Mouse (Mus musculus) midbrain, postnatal 0 days (tissue): Measurements from ENCODE around the gene Dcaf17. TPM values are rescaled to one million over a fixed set of nuclear protein-coding genes. Genes with fewer than 3 reads are reported as not detected.

Source experiments
- ATAC-seq: fragments of 200-750 bp; cut with Nextera tagmentation; 2 replicates; pipeline ENCODE4 v1.8.0; 2017; ENCODE audit warnings: moderate number of reproducible peaks, mild to moderate bottlenecking, moderate TSS enrichment, moderate library complexity; ENCODE audit not compliant: low FRiP score
- DNase-seq: peaks from one replicate; pipeline ENCODE4 v3.0.0-alpha.2; 2015; ENCODE audit warnings: low spot score
- H3K27ac ChIP-seq: fragments of 300-500 bp; sonication (generic); 2 replicates; pipeline ENCODE4 v1.5.1; 2014; ENCODE audit warnings: low read depth, mild to moderate bottlenecking, low read length, mixed read lengths
- H3K27me3 ChIP-seq: fragments of 300-500 bp; sonication (generic); 2 replicates; pipeline ENCODE4 v1.6.1; 2014; ENCODE audit warnings: low read length, control low read depth, mixed read lengths; ENCODE audit not compliant: insufficient read depth
- H3K36me3 ChIP-seq: fragments of 300-500 bp; sonication (generic); 2 replicates; pipeline ENCODE4 v1.6.1; 2014; ENCODE audit warnings: low read length, control low read depth, mixed read lengths; ENCODE audit not compliant: insufficient read depth
- H3K4me1 ChIP-seq: fragments of 300-500 bp; sonication (generic); 2 replicates; pipeline ENCODE4 v1.6.1; 2014; ENCODE audit warnings: mild to moderate bottlenecking, control low read depth, antibody characterized with exemption, low read length, mixed read lengths; ENCODE audit not compliant: insufficient read depth
- H3K4me2 ChIP-seq: fragments of 300-500 bp; sonication (generic); 2 replicates; pipeline ENCODE4 v1.6.1; 2014; ENCODE audit warnings: low read depth, mild to moderate bottlenecking, low read length, mixed read lengths; ENCODE audit not compliant: poor library complexity, severe bottlenecking
- H3K4me3 ChIP-seq: fragments of 300-500 bp; sonication (generic); 2 replicates; pipeline ENCODE4 v1.5.1; 2014; ENCODE audit warnings: low read depth, mild to moderate bottlenecking, low read length, moderate library complexity
- H3K9ac ChIP-seq: fragments of 300-500 bp; sonication (generic); replicated peaks from 2 replicates; pipeline ENCODE4 v1.6.1; 2014; ENCODE audit warnings: mild to moderate bottlenecking, low read length, moderate library complexity, mixed read lengths; ENCODE audit not compliant: poor library complexity, severe bottlenecking
- H3K9me3 ChIP-seq: fragments of 300-500 bp; sonication (generic); 2 replicates; pipeline ENCODE4 v1.6.1; 2016; ENCODE audit warnings: low read length, control low read depth
- CTCF ChIP-seq: IDR thresholded peaks from 2 replicates; pipeline ENCODE4 v1.5.1; 2016; ENCODE audit warnings: antibody characterized with exemption, mild to moderate bottlenecking
- WGBS: fragments of 180-500 bp; shearing (Covaris S2); extraction: QIAGEN DNeasy Blood & Tissue Kit; methylation state at CpG from one replicate; pipeline ENCODE4 v1.1.7; 2014; 5-methylcytosine and 5-hydroxymethylcytosine counted together
- polyA plus RNA-seq: library from polyadenylated mRNA; unstranded; fragments of >200 nt; fragmentation: Nextera tagmentation; extraction: Ambion mirVana; gene quantifications from 2 replicates; pipeline ENCODE4 v1.2.1, GENCODE M21; 2015
- total RNA-seq: library from RNA; depleted of rRNA; stranded (reverse); fragments of >200 nt; gene quantifications from 2 replicates; pipeline ENCODE4 v1.2.3, GENCODE M21; 2014

Gene Dcaf17
- total and polyA plus RNA-seq, 2 experiments from 2014 or later = 10.6 to 23.6 TPM

- peaks cover 14% of the 10 kb centered on the region; the same call in 1 of the 2 replicates for H3K27me3 ChIP-seq
- no peak for TF ChIP-seq CTCF
- ATAC-seq (0 out of 2 replicates have a peak, but pooled peaks have one; percentile 13), DNase-seq (peak; percentile 40)
- peak within 1 kb of the TSS; percentile 38 for H3K4me3 ChIP-seq
- peak within 1 kb of the TSS; percentile 78 for H3K4me2 ChIP-seq
- H3K9ac ChIP-seq = peak within 1 kb of the TSS; percentile 36; the same call in 1 of the 2 replicates
- no peak within 1 kb of the TSS for H3K27ac ChIP-seq
- H3K9me3 ChIP-seq = no peaks in the 10 kb centered on the region
- no peaks in the 10 kb centered on the region; the same call in 1 of the 2 replicates for H3K4me1 ChIP-seq
- WGBS = 3% methylated on average over 60 of the region's 60 CpGs
- no peaks in the 10 kb centered on the region for H3K36me3 ChIP-seq
Measured at GRCm38 (mm10) chr2:71117797-71118708, 62.9 kb downstream of the Dcaf17 start, which contains the start of gene Cybrd1. Gene Cybrd1 (plus strand): TSS chr2:71117923.

- H3K4me1 ChIP-seq = no peaks in the 10 kb centered on the region; the same call in 1 of the 2 replicates
- TF ChIP-seq CTCF = no peak
- ATAC-seq (no peak), DNase-seq (peak; percentile 23)
- H3K9me3 ChIP-seq = no peaks in the 10 kb centered on the region
- peaks cover 14% of the 10 kb centered on the region; the same call in 1 of the 2 replicates for H3K27me3 ChIP-seq
- no peak overlapping the region for H3K9ac ChIP-seq
- no peak overlapping the region for H3K4me2 ChIP-seq
- no peak overlapping the region for H3K4me3 ChIP-seq
- no peak overlapping the region for H3K27ac ChIP-seq
- H3K36me3 ChIP-seq = no peaks in the 10 kb centered on the region
- 81% methylated on average over 10 of the region's 10 CpGs for WGBS
Measured at GRCm38 (mm10) chr2:71120844-71121243, 65.7 kb downstream of the Dcaf17 start.

- H3K27ac ChIP-seq = no peak overlapping the region
- H3K4me1 ChIP-seq = no peaks in the 10 kb centered on the region; the same call in 1 of the 2 replicates
- peak; percentile 48 for DNase-seq
- no peak for ATAC-seq
- no peak overlapping the region for H3K4me3 ChIP-seq
- H3K9me3 ChIP-seq = no peaks in the 10 kb centered on the region
- H3K27me3 ChIP-seq = peaks cover 14% of the 10 kb centered on the region; the same call in 1 of the 2 replicates
- H3K4me2 ChIP-seq = no peak overlapping the region
- no peaks in the 10 kb centered on the region for H3K36me3 ChIP-seq
- 23% methylated on average over 5 of the region's 5 CpGs for WGBS
- no peak overlapping the region for H3K9ac ChIP-seq
- no peak for TF ChIP-seq CTCF
Measured at GRCm38 (mm10) chr2:71121406-71121805, 66.3 kb downstream of the Dcaf17 start.

- TF ChIP-seq CTCF = no peak
- no peak for ATAC-seq
- no peak overlapping the region for H3K9ac ChIP-seq
Measured at GRCm38 (mm10) chr2:71122268-71123029, 67.3 kb downstream of the Dcaf17 start.

GRCm38 (mm10) chr2:71123591-71123990 is 68.5 kb downstream of the Dcaf17 start:
- no peak for ATAC-seq
- Histone ChIP-seq H3K27ac (no peak overlapping the region), H3K9ac (no peak overlapping the region), H3K4me1 (no peaks in the 10 kb centered on the region), H3K4me3 (no peak overlapping the region), H3K36me3 (no peaks in the 10 kb centered on the region), H3K27me3 (0 out of 2 replicates have a peak, but pooled peaks cover 4% of the 10 kb centered on the region), H3K9me3 (no peaks in the 10 kb centered on the region), H3K4me2 (no peak overlapping the region)
- 64% methylated on average over 2 of the region's 2 CpGs for WGBS
- no peak for TF ChIP-seq CTCF
- DNase-seq = peak; percentile 17

More at GRCm38 (mm10) chr2:71122268-71123029, 67.3 kb downstream of the Dcaf17 start:
- Histone ChIP-seq H3K9me3 (no peaks in the 10 kb centered on the region), H3K4me3 (no peak overlapping the region), H3K27me3 (peaks cover 10% of the 10 kb centered on the region; the same call in 1 of the 2 replicates), H3K4me2 (no peak overlapping the region), H3K4me1 (no peaks in the 10 kb centered on the region; the same call in 1 of the 2 replicates), H3K36me3 (no peaks in the 10 kb centered on the region), H3K27ac (no peak overlapping the region)
- peak; percentile 33 for DNase-seq
- WGBS = 66% methylated on average over 13 of the region's 13 CpGs
